Mouse (Mus musculus) liver, embryonic 14.5 days (tissue): ENCODE data around the gene Ifna12. TPM values are rescaled to one million over a fixed set of nuclear protein-coding genes. Genes with fewer than 3 reads are reported as not detected.

Experiments used
- ATAC-seq: fragments of 200-750 bp; cut with Nextera tagmentation; 2 replicates; pipeline ENCODE4 v1.8.0; 2017; ENCODE audit warnings: moderate number of reproducible peaks, mild to moderate bottlenecking, moderate library complexity; ENCODE audit not compliant: insufficient read depth
- DNase-seq, 3 experiments: peaks; one replicate each; pipeline ENCODE4 v3.0.0-alpha.2; 2012 to 2013; ENCODE audit warnings: low read depth in 3 of 3, low spot score in 3 of 3
- H3K27ac ChIP-seq: fragments of 300-500 bp; sonication (generic); 2 replicates; pipeline ENCODE4 v1.5.1; 2014; ENCODE audit warnings: moderate library complexity, mild to moderate bottlenecking, control low read depth, inconsistent platforms
- H3K27me3 ChIP-seq: fragments of 300-500 bp; sonication (generic); 2 replicates; pipeline ENCODE4 v1.6.1; 2014; ENCODE audit warnings: mild to moderate bottlenecking, low read length, moderate library complexity; ENCODE audit not compliant: control insufficient read depth, insufficient read depth
- H3K36me3 ChIP-seq: fragments of 300-500 bp; sonication (generic); replicated peaks from 2 replicates; pipeline ENCODE4 v1.6.1; 2014; ENCODE audit warnings: low read depth; ENCODE audit not compliant: control insufficient read depth, insufficient read depth
- H3K4me1 ChIP-seq, 2 experiments: fragments of 200-500 bp in 1 of 2; fragments of 300-500 bp in 1 of 2; sonication (generic) in 1 of 2; replicated peaks; 2 replicates each; pipeline ENCODE4 v1.6.1; 2012 to 2014; ENCODE audit warnings: antibody characterized with exemption in 1 of 2, inconsistent platforms in 1 of 2, low read length in 1 of 2; ENCODE audit not compliant: control insufficient read depth in 2 of 2, insufficient read depth in 2 of 2
- H3K4me2 ChIP-seq: fragments of 300-500 bp; sonication (generic); 2 replicates; pipeline ENCODE4 v1.6.1; 2014; ENCODE audit warnings: low read depth, mild to moderate bottlenecking, control low read depth, moderate library complexity
- H3K4me3 ChIP-seq, 2 experiments: fragments of 200-500 bp in 1 of 2; fragments of 300-500 bp in 1 of 2; sonication (generic) in 1 of 2; 2 replicates each; pipeline ENCODE4 v1.5.1; 2012 to 2014; ENCODE audit warnings: low read depth in 2 of 2, low read length in 2 of 2, mild to moderate bottlenecking in 2 of 2, control low read depth in 1 of 2, inconsistent platforms in 1 of 2, moderate library complexity in 1 of 2; ENCODE audit not compliant: insufficient read depth in 1 of 2
- H3K9ac ChIP-seq: fragments of 300-500 bp; sonication (generic); replicated peaks from 2 replicates; pipeline ENCODE4 v1.6.1; 2014; ENCODE audit warnings: mild to moderate bottlenecking, control low read depth, moderate library complexity
- H3K9me3 ChIP-seq: fragments of 300-500 bp; sonication (generic); 2 replicates; pipeline ENCODE4 v1.6.1; 2016; ENCODE audit warnings: low read length, mixed read lengths; ENCODE audit not compliant: control insufficient read depth
- CTCF ChIP-seq: IDR thresholded peaks from 2 replicates; pipeline ENCODE4 v1.5.1; 2016; ENCODE audit warnings: antibody characterized with exemption, low read depth, control low read depth
- EP300 ChIP-seq: IDR thresholded peaks from 2 replicates; pipeline ENCODE4 v1.6.1; 2016; ENCODE audit warnings: antibody characterized with exemption, low read depth
- WGBS: fragments of 180-500 bp; shearing (Covaris S2); extraction: QIAGEN DNeasy Blood & Tissue Kit; methylation state at CpG from one replicate; pipeline ENCODE4 v1.1.7; 2014; ENCODE audit not compliant: insufficient replicate concordance; 5-methylcytosine and 5-hydroxymethylcytosine counted together
- polyA plus RNA-seq, 2 experiments: library from polyadenylated mRNA; depleted of rRNA in 1 of 2; stranded (reverse) in 1 of 2; unstranded in 1 of 2; fragments of >200 nt; fragmentation: Nextera tagmentation in 1 of 2; extraction: Ambion mirVana in 1 of 2; gene quantifications; 2 replicates each; pipeline versions ENCODE4 v1.2.1 to v1.2.3; 2012 to 2014

Ifna12 gene
- polyA plus RNA-seq (2012; rRNA removed) (not detected in 2 replicates), polyA plus RNA-seq (2014; fragmentation: Nextera tagmentation; extraction: Ambion mirVana) (not detected in 2 replicates)

GRCm38 (mm10) chr4:88603276-88603675 is at the start of gene Ifna12:
Gene Ifna12, minus strand, starts transcription at chr4:88603376.
- TF ChIP-seq EP300 (no peak), CTCF (no peak)
- Histone ChIP-seq H3K9me3 (no peaks in the 10 kb centered on the region), H3K4me2 (no peak within 1 kb of the TSS), H3K27ac (no peak within 1 kb of the TSS), H3K36me3 (no peaks in the 10 kb centered on the region), H3K4me3 (no peak within 1 kb of the TSS), H3K27me3 (no peaks in the 10 kb centered on the region), H3K4me1 (no peaks in the 10 kb centered on the region), H3K9ac (no peak within 1 kb of the TSS)
- ATAC-seq = no peak
- DNase-seq = no peak

- Histone ChIP-seq H3K4me1 (no peaks in the 10 kb centered on the region), H3K36me3 (no peaks in the 10 kb centered on the region), H3K4me2 (no peak within 1 kb of the TSS), H3K4me3 (no peak within 1 kb of the TSS), H3K9me3 (no peaks in the 10 kb centered on the region), H3K9ac (no peak within 1 kb of the TSS), H3K27me3 (no peaks in the 10 kb centered on the region), H3K27ac (no peak within 1 kb of the TSS)
- 23% methylated on average over 2 of the region's 2 CpGs for WGBS
- TF ChIP-seq EP300 = no peak
- DNase-seq (no peak), ATAC-seq (no peak)
Measured at GRCm38 (mm10) chr4:88644359-88644758, 41.2 kb upstream of the Ifna12 start, which contains the start of gene Ifna13. Gene Ifna13, minus strand, starts transcription at chr4:88644459.

DNA sequence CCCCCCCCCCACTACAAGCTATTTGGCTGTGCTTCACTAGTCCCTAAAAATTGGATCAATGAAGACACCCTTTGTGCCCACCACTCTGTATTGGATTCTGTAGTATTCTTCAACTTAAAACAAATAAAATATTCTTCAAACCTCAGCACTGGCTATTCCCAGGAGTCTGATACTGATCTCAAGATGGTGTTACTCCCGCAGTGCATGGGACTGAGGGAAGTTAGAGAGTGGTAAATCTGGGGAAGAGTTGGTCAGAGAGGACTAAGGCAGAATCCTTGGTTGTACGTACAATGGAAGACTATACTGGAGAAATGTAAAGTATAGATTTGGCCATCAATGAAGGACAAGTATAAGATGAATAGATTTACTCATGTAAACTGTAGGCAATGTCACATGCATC is 39.4 kb upstream of the Ifna12 start:
- H3K36me3 ChIP-seq = no peaks in the 10 kb centered on the region
- H3K9me3 ChIP-seq = no peaks in the 10 kb centered on the region
- no peak overlapping the region for H3K9ac ChIP-seq
- WGBS = 21% methylated on average over 2 of the region's 2 CpGs
- H3K4me3 ChIP-seq = no peak overlapping the region
- TF ChIP-seq EP300 (no peak), CTCF (no peak)
- no peaks in the 10 kb centered on the region for H3K27me3 ChIP-seq
- H3K27ac ChIP-seq = no peak overlapping the region
- H3K4me1 ChIP-seq = no peaks in the 10 kb centered on the region
- H3K4me2 ChIP-seq = no peak overlapping the region
- no peak for DNase-seq
- no peak for ATAC-seq

- 17% methylated on average over 11 of the region's 11 CpGs for WGBS
- H3K4me2 ChIP-seq = peak overlapping the region; percentile 40
- H3K9ac ChIP-seq = no peak overlapping the region
- H3K36me3 ChIP-seq = no peaks in the 10 kb centered on the region
- DNase-seq = peak; percentile 88 to 100 (median 100)
- H3K27ac ChIP-seq = no peak overlapping the region
- peak; percentile 76 for TF ChIP-seq CTCF
- TF ChIP-seq EP300 = no peak
- H3K4me3 ChIP-seq = peak overlapping the region; percentile 40 to 69; a peak in 3 of 4 replicates
- no peaks in the 10 kb centered on the region for H3K9me3 ChIP-seq
- peak; percentile 77 for ATAC-seq
- no peaks in the 10 kb centered on the region for H3K4me1 ChIP-seq
- H3K27me3 ChIP-seq = no peaks in the 10 kb centered on the region
Measured at GRCm38 (mm10) chr4:88641077-88641831, 38.1 kb upstream of the Ifna12 start.

DNA sequence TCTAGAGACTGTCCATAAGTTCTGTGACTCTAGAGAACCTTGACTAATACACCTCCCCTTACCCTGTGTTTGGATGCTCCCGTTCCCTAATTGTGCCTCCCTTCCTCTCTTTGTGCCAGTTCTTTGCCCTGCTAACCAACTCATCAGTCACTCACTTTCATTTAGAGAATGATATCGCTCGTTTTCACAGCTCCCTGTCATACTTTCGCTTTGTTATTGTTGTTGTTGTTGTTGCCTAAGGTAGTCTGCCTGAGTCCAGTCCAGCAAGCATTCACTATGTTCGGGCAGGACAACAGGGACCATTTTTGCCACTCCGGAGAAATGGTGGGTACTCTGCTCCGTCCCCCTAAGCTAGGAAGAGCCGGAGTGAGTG is 37.5 kb upstream of the Ifna12 start:
- no peak overlapping the region for H3K27ac ChIP-seq
- no peaks in the 10 kb centered on the region for H3K9me3 ChIP-seq
- H3K27me3 ChIP-seq = no peaks in the 10 kb centered on the region
- peak overlapping the region; percentile 40 to 69; a peak in 3 of 4 replicates for H3K4me3 ChIP-seq
- H3K36me3 ChIP-seq = no peaks in the 10 kb centered on the region
- DNase-seq = no peak
- no peaks in the 10 kb centered on the region for H3K4me1 ChIP-seq
- H3K9ac ChIP-seq = no peak overlapping the region
- WGBS = 46% methylated on average over 8 of the region's 8 CpGs
- no peak for ATAC-seq
- TF ChIP-seq CTCF = no peak
- TF ChIP-seq EP300 = no peak
- peak overlapping the region; percentile 40 for H3K4me2 ChIP-seq
